Mouse (Mus musculus) G1E (cell line): ENCODE measurements around the gene Ndufa3.

Experiments
- CTCF ChIP-seq: IDR thresholded peaks from 2 replicates; pipeline ENCODE4 v1.5.1; 2012; ENCODE audit warnings: low read depth, low read length, inconsistent platforms, mixed read lengths
- GATA1 ChIP-seq: IDR thresholded peaks from 2 replicates; pipeline ENCODE4 v1.6.1; 2012; ENCODE audit warnings: borderline replicate concordance, low read length, inconsistent platforms, mixed read lengths
- TAL1 ChIP-seq: conservative IDR thresholded peaks from 2 replicates; pipeline ENCODE4 v1.6.1; 2012; ENCODE audit warnings: low read depth, low read length, inconsistent platforms, mixed read lengths

DNA sequence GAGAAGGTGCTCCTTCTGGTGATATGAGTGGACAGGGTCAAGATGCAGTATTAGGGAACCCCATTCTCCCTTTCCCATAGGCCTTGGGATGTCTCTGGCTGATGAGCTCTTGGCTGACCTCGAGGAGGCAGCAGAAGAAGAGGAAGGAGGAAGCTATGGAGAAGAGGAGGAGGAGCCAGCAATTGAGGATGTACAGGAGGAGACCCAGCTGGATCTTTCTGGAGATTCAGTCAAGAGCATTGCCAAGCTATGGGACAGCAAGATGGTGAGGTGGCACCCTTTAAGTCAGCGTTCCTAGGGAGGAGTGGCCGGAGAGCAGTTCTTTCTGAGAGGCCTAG lies 13.3 kb downstream of the Ndufa3 start:
- TF ChIP-seq CTCF (no peak), TAL1 (no peak), GATA1 (no peak)
